Mouse (Mus musculus) ES-E14 (cell line): Measurements from ENCODE around the gene Tef. TPM values are rescaled to one million over a fixed set of nuclear protein-coding genes. Genes with fewer than 3 reads are reported as not detected.
A peak's percentile ranks its signal among the peaks of the same experiment; 100 is the strongest.

Experiments used
- DNase-seq: peaks from one replicate; pipeline ENCODE4 v3.0.0-alpha.2; 2013; ENCODE audit warnings: low read depth, low spot score
- H3K27ac ChIP-seq: 2 replicates; pipeline ENCODE4 v1.5.1; 2012; ENCODE audit warnings: low read depth, mild to moderate bottlenecking, low read length, moderate library complexity, mixed read lengths; ENCODE audit not compliant: poor library complexity, insufficient read depth, severe bottlenecking
- H3K36me3 ChIP-seq: 2 replicates; pipeline ENCODE4 v1.6.1; 2012; ENCODE audit warnings: mild to moderate bottlenecking, low read length, moderate library complexity, mixed read lengths; ENCODE audit not compliant: control insufficient read depth, poor library complexity, insufficient read depth, severe bottlenecking
- H3K4me1 ChIP-seq, 2 experiments: fragments of 150-350 bp in 1 of 2; sonication (generic) in 1 of 2; 2 replicates each; pipeline ENCODE4 v1.6.1; 2012; ENCODE audit warnings: low read length in 2 of 2, mild to moderate bottlenecking in 1 of 2, mixed read lengths in 1 of 2; ENCODE audit not compliant: control insufficient read depth in 2 of 2, insufficient read depth in 2 of 2, poor library complexity in 1 of 2
- H3K4me3 ChIP-seq, 2 experiments: fragments of 150-350 bp in 1 of 2; sonication (generic) in 1 of 2; 2 replicates each; pipeline ENCODE4 v1.5.1; 2012; ENCODE audit warnings: low read length in 2 of 2, low read depth in 1 of 2, mild to moderate bottlenecking in 1 of 2, mixed read lengths in 1 of 2; ENCODE audit not compliant: insufficient read depth in 1 of 2, poor library complexity in 1 of 2, severe bottlenecking in 1 of 2
- H3K9ac ChIP-seq: 2 replicates; pipeline ENCODE4 v1.6.1; 2012; ENCODE audit warnings: low read depth, mild to moderate bottlenecking, low read length, mixed read lengths; ENCODE audit not compliant: poor library complexity, insufficient read depth, severe bottlenecking
- H3K9me3 ChIP-seq: fragments of 150-350 bp; sonication (generic); 2 replicates; pipeline ENCODE4 v1.6.1; 2012; ENCODE audit warnings: low read depth, mild to moderate bottlenecking, low read length; ENCODE audit not compliant: control insufficient read depth, insufficient read depth
- CHD2 ChIP-seq: IDR thresholded peaks from 2 replicates; pipeline ENCODE4 v1.6.1; 2014; ENCODE audit warnings: mild to moderate bottlenecking, low read depth, low read length, inconsistent platforms
- HCFC1 ChIP-seq: IDR thresholded peaks from 2 replicates; pipeline ENCODE4 v1.6.1; 2012; ENCODE audit warnings: low read length, inconsistent platforms, borderline replicate concordance; ENCODE audit not compliant: insufficient read depth
- MAFK ChIP-seq: IDR thresholded peaks from 2 replicates; pipeline ENCODE4 v1.6.1; 2014; ENCODE audit warnings: mild to moderate bottlenecking, low read depth, low read length, inconsistent platforms; ENCODE audit not compliant: insufficient read depth
- ZC3H11A ChIP-seq: IDR thresholded peaks from 2 replicates; pipeline ENCODE4 v1.6.1; 2012; ENCODE audit warnings: low read depth, mild to moderate bottlenecking, inconsistent platforms, low read length, borderline replicate concordance
- ZNF384 ChIP-seq: IDR thresholded peaks from 2 replicates; pipeline ENCODE4 v1.6.1; 2012; ENCODE audit warnings: low read depth, low read length, inconsistent platforms
- in situ Hi-C, 2 experiments: fragments of 600-800 bp; cut with MboI; formaldehyde crosslinking; loops; one replicate each; pipeline ENCODE4 v1.15.1; 2025; ENCODE audit warnings: low sequenced_read_pairs in 2 of 2, inconsistent platforms in 1 of 2; ENCODE audit not compliant: unreplicated experiment in 2 of 2
- total RNA-seq: library from RNA; depleted of rRNA; stranded (reverse); fragments of 300-350 nt; gene quantifications from 2 replicates; pipeline ENCODE4 v1.2.3, GENCODE M21; 2012

Gene Tef
- total RNA-seq, 1 experiment = 20.9 TPM

DNA sequence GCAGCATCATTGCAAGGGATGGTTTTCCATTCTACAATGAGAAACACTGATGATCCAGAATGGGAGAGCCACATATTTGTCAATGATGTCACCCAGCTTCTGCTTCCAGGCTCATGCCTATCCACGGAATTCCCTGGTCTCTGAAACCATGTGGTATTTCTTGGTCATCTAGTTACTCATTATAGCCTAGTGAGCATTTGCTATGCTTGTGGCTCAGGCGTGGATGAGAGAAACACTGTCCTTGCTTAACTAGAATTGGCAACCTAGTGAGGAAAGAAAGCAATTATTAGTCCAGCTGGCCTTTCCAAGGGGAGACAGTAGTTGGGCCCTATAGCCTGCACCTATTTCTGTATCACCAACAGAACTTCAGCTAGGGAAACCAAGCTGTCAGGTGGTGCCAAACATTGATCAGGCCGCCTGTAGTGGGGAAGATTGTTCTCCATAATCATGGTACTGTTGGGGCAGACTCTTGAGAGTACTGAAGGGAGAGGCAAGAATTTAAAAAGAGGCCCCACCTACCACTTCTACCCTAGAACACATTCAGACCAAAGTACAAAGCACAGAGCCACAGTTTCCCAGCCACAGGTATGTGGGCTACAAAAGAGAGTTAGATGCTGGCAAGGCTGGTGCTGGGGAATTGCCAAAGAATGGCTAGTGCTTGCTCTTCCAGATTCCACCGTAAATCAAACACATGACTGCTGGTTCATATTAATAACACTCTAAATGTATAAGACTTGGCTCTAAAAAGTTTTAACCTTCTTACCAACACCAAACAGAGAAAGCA, 4.6 kb downstream of the Tef start:
- in situ Hi-C loops = no loop called here
- H3K9ac ChIP-seq = no peak overlapping the region
- no peaks in the 10 kb centered on the region for H3K36me3 ChIP-seq
- no peaks in the 10 kb centered on the region for H3K9me3 ChIP-seq
- no peak overlapping the region for H3K4me3 ChIP-seq
- DNase-seq = no peak
- no peak for TF ChIP-seq ZNF384
- TF ChIP-seq HCFC1 = no peak
- no peak for TF ChIP-seq CHD2
- no peak for TF ChIP-seq ZC3H11A
- no peak for TF ChIP-seq MAFK
- no peak overlapping the region for H3K27ac ChIP-seq
- peaks cover 0 to 11% of the 10 kb centered on the region in 2 experiments; a peak in 2 of 4 replicates for H3K4me1 ChIP-seq

DNA sequence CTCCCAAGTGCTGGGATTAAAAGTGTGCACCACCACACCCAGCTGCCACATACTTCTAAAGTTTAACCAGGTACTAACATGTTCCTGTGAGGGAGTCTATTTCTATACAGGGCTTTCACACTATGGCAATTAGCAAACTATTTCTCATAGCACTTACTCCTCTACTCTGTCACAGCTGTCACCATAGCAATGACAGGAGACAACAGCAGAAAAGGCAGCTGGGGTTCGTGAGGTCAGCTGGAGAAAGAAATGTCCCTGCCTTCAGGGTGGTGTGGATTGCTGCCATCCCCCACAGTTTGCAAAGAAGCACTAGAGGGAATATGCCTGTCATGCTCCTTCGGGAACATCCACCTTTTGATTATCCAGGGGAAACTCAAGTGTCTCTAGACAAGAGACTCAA, 6.6 kb downstream of the Tef start:
- no peak overlapping the region for H3K9ac ChIP-seq
- in situ Hi-C loops = no loop called here

DNA sequence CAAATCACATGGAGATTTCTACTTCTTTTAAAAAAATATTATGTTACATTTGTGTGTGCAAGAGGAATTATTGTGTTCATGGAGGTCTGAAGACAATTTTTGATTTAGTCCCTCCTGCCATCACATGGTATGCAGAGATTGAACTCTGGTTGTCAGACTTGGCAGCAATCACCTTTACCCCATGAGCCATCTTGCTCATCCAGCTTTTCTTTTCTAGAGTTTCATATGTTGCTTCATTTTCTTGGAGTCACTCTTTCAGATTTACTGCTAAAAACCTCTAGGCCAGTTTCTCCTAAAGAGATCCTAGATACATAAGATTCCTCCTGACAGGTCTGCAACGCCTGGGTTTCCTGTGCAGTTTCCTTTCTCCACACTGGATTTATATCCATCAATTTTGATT, 7.3 kb downstream of the Tef start:
- no peak overlapping the region for H3K9ac ChIP-seq
- 0 out of 4 replicates have a peak overlapping the region, but pooled peaks of 1 of the 2 experiments have one; percentile 92 for H3K4me3 ChIP-seq
- H3K36me3 ChIP-seq = no peaks in the 10 kb centered on the region
- no peak for TF ChIP-seq HCFC1
- no peak for TF ChIP-seq CHD2
- no peak for TF ChIP-seq ZNF384
- no peak for TF ChIP-seq MAFK
- no peak for TF ChIP-seq ZC3H11A
- DNase-seq = no peak
- H3K4me1 ChIP-seq = peaks cover 0 to 6% of the 10 kb centered on the region in 2 experiments; a peak in 2 of 4 replicates
- no peak overlapping the region for H3K27ac ChIP-seq
- no peaks in the 10 kb centered on the region for H3K9me3 ChIP-seq
- in situ Hi-C loops = no loop called here

More for the DNA sequence above, 6.6 kb downstream of the Tef start:
- Histone ChIP-seq H3K9me3 (no peaks in the 10 kb centered on the region), H3K27ac (no peak overlapping the region), H3K4me1 (peaks cover 0 to 6% of the 10 kb centered on the region in 2 experiments; a peak in 2 of 4 replicates), H3K36me3 (no peaks in the 10 kb centered on the region), H3K4me3 (no peak overlapping the region)
- TF ChIP-seq MAFK (no peak), ZC3H11A (no peak), CHD2 (no peak), ZNF384 (no peak)
- no peak for DNase-seq

DNA sequence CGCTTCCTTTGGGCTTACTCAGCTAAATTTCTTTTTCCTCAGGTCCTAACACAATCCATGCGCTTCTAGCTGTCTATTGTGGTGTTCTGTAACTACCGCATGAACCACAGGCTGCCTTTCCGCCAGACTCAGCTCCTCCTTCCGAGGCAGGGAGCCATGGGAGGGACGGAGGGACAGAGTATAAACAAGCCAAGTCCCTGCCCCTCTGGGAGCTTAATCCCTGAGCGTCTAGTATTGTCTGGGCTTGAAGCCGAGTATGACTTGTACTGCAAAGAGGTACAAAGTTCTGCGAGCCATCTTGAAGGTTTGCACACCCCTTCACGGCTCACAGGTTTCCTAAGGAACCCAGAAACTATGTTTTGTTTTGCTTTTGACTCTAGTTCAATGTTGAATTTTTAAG, 7.9 kb downstream of the Tef start:
- in situ Hi-C loops = no loop called here
- H3K4me1 ChIP-seq = peaks cover 0 to 6% of the 10 kb centered on the region in 2 experiments; a peak in 2 of 4 replicates

More for the DNA sequence above, 7.9 kb downstream of the Tef start:
- TF ChIP-seq ZC3H11A (no peak), ZNF384 (no peak), HCFC1 (no peak)
- Histone ChIP-seq H3K4me3 (peak overlapping the region; percentile 68 to 92), H3K9ac (0 out of 2 replicates have a peak overlapping the region, but pooled peaks have one; percentile 7), H3K27ac (no peak overlapping the region), H3K36me3 (peaks cover 4% of the 10 kb centered on the region; the same call in 1 of the 2 replicates), H3K9me3 (no peaks in the 10 kb centered on the region)
- no peak for DNase-seq
